In genomic region chr2:151919140-151919539, GRCm38 (mm10) we compare ENCODE assay signal across 14 mouse cellular contexts. TPM values are rescaled to one million over a fixed set of nuclear protein-coding genes. Genes with fewer than 3 reads are reported as not detected.
DNase-seq lines count a peak whose midpoint lies in the region; ATAC-seq and TF ChIP-seq lines count a peak whose summit lies in the region.
"Had no signal": no experiment of that assay in that cellular context is flagged by ENCODE, and none has a peak within 500 bp of the region (broad histone marks: within the 10 kb centered on the region; RNA-seq: fewer than 3 reads in every experiment).

No protein-coding gene starts in this region.

- H3K9me3 ChIP-seq in heart, embryonic 14.5 days (ENCODE audit: control insufficient read depth, low read length): no peaks in the 10 kb centered on the region
- no peaks in the 10 kb centered on the region for H3K9me3 ChIP-seq in heart, embryonic 12.5 days (replicated peaks)
- H3K9me3 ChIP-seq in lung, postnatal 0 days (ENCODE audit: low read length): no peaks in the 10 kb centered on the region
- no peaks in the 10 kb centered on the region for H3K9me3 ChIP-seq in limb, embryonic 14.5 days (ENCODE audit: control insufficient read depth, low read length)
- H3K9me3 ChIP-seq: liver, embryonic 15.5 days had no signal

- H3K27me3 ChIP-seq in heart, embryonic 14.5 days (ENCODE audit: control insufficient read depth, insufficient read depth, low read length): peaks cover 3% of the 10 kb centered on the region; the same call in 1 of the 2 replicates
- peaks cover 17% of the 10 kb centered on the region for H3K27me3 ChIP-seq in heart, embryonic 12.5 days (replicated peaks)
- H3K27me3 ChIP-seq in lung, postnatal 0 days (replicated peaks; ENCODE audit: insufficient read depth, low read length): no peaks in the 10 kb centered on the region
- no peaks in the 10 kb centered on the region for H3K27me3 ChIP-seq in kidney, adult 2 months (replicated peaks; ENCODE audit: control insufficient read depth, insufficient read depth, low read length)
- no peaks in the 10 kb centered on the region for H3K27me3 ChIP-seq in limb, embryonic 14.5 days (ENCODE audit: control insufficient read depth, insufficient read depth, low read length)
- H3K27me3 ChIP-seq: liver, embryonic 15.5 days had no signal

- no peak for TF ChIP-seq EP300 in lung, postnatal 0 days (IDR thresholded peaks at IDR 0.05)

- no peak overlapping the region for H3K4me3 ChIP-seq in heart, embryonic 14.5 days (ENCODE audit: control insufficient read depth in 1 of 2, insufficient read depth in 1 of 2, low read depth in 1 of 2, low read length in 2 of 2)
- H3K4me3 ChIP-seq in heart, embryonic 12.5 days: no peak overlapping the region
- H3K4me3 ChIP-seq in lung, postnatal 0 days (ENCODE audit: low read depth, low read length): no peak overlapping the region
- no peak overlapping the region for H3K4me3 ChIP-seq in kidney, adult 2 months (ENCODE audit: insufficient read depth, low read depth, low read length)
- no peak overlapping the region for H3K4me3 ChIP-seq in limb, embryonic 14.5 days (replicated peaks; ENCODE audit: low read length)
- H3K4me3 ChIP-seq: liver, embryonic 15.5 days had no signal

- no peak overlapping the region for H3K27ac ChIP-seq in heart, embryonic 14.5 days (replicated peaks in 1 of 2; ENCODE audit: control insufficient read depth in 1 of 2, insufficient read depth in 1 of 2, low read depth in 2 of 2, low read length in 2 of 2)
- no peak overlapping the region for H3K27ac ChIP-seq in heart, embryonic 12.5 days (ENCODE audit: poor library complexity, severe bottlenecking)
- H3K27ac ChIP-seq in lung, postnatal 0 days (ENCODE audit: low read length): no peak overlapping the region
- no peak overlapping the region for H3K27ac ChIP-seq in kidney, adult 2 months (ENCODE audit: insufficient read depth, low read depth, low read length)
- H3K27ac ChIP-seq in limb, embryonic 14.5 days (replicated peaks; ENCODE audit: low read depth, low read length): no peak overlapping the region
- H3K27ac ChIP-seq: liver, embryonic 15.5 days had no signal

- H3K36me3 ChIP-seq in heart, embryonic 14.5 days (ENCODE audit: control insufficient read depth, insufficient read depth, low read length): no peaks in the 10 kb centered on the region
- H3K36me3 ChIP-seq in heart, embryonic 12.5 days: no peaks in the 10 kb centered on the region
- H3K36me3 ChIP-seq in lung, postnatal 0 days (ENCODE audit: insufficient read depth, low read length): no peaks in the 10 kb centered on the region
- H3K36me3 ChIP-seq in kidney, adult 2 months (ENCODE audit: control insufficient read depth, insufficient read depth, low read length): no peaks in the 10 kb centered on the region
- H3K36me3 ChIP-seq in limb, embryonic 14.5 days (ENCODE audit: control insufficient read depth, insufficient read depth, low read length): no peaks in the 10 kb centered on the region
- H3K36me3 ChIP-seq: liver, embryonic 15.5 days had no signal

- peak; percentile 25 for DNase-seq in lung, postnatal 36 days
- DNase-seq in lung, postnatal 0 days (ENCODE audit: low spot score): no peak
- peak; percentile 77 for DNase-seq in kidney, adult 2 months
- DNase-seq in limb, embryonic 14.5 days (ENCODE audit: low spot score): peak; percentile 6
- no peak for DNase-seq in thymus, adult 18-20 months
- DNase-seq in urinary bladder, postnatal 25 days (ENCODE audit: low spot score): no peak
- DNase-seq: cerebellum, adult 18-20 months; embryo, embryonic 11 days; gastrocnemius, postnatal 25 days had no signal

- peak; percentile 39; the same call in 1 of the 2 replicates for ATAC-seq in heart, embryonic 14.5 days (ENCODE audit: insufficient number of reproducible peaks, insufficient read depth, low FRiP score, low read depth)
- no peak for ATAC-seq in heart, embryonic 12.5 days (ENCODE audit: insufficient number of reproducible peaks, low FRiP score)
- no peak for ATAC-seq in lung, postnatal 0 days
- ATAC-seq in limb, embryonic 14.5 days (ENCODE audit: low FRiP score, low read depth): no peak
- ATAC-seq: activated CD4-positive, CD25-positive, alpha-beta regulatory T cell, adult 4 months; CD4-positive, CD25-positive, alpha-beta regulatory T cell, adult 4 months had no signal

- no peak overlapping the region for H3K4me2 ChIP-seq in heart, embryonic 14.5 days (ENCODE audit: low read length)
- H3K4me2 ChIP-seq in heart, embryonic 12.5 days: no peak overlapping the region
- H3K4me2 ChIP-seq in lung, postnatal 0 days (replicated peaks; ENCODE audit: low read depth, low read length): no peak overlapping the region
- H3K4me2 ChIP-seq in limb, embryonic 14.5 days (replicated peaks; ENCODE audit: low read depth, low read length, severe bottlenecking): no peak overlapping the region
- H3K4me2 ChIP-seq: liver, embryonic 15.5 days had no signal

- 30% methylated on average over 9 of the region's 9 CpGs for WGBS in heart, embryonic 14.5 days
- 43% methylated on average over 9 of the region's 9 CpGs for WGBS in heart, embryonic 12.5 days
- 40% methylated on average over 9 of the region's 9 CpGs for WGBS in lung, postnatal 0 days
- WGBS in kidney, adult 2 months: 52% methylated on average over 9 of the region's 9 CpGs
- WGBS in limb, embryonic 14.5 days: 56% methylated on average over 9 of the region's 9 CpGs

- H3K4me1 ChIP-seq in heart, embryonic 14.5 days (ENCODE audit: control insufficient read depth in 2 of 2, insufficient read depth in 2 of 2, low read length in 2 of 2): peaks cover 3 to 7% of the 10 kb centered on the region in 2 experiments; a peak in 1 of 4 replicates
- peaks cover 12% of the 10 kb centered on the region for H3K4me1 ChIP-seq in heart, embryonic 12.5 days (replicated peaks)
- H3K4me1 ChIP-seq in lung, postnatal 0 days (ENCODE audit: insufficient read depth, low read depth, low read length): no peaks in the 10 kb centered on the region
- peaks cover 9% of the 10 kb centered on the region; the same call in 1 of the 2 replicates for H3K4me1 ChIP-seq in kidney, adult 2 months (ENCODE audit: control insufficient read depth, insufficient read depth, low read length)
- H3K4me1 ChIP-seq in limb, embryonic 14.5 days (ENCODE audit: control insufficient read depth, insufficient read depth, low read length): peaks cover 17% of the 10 kb centered on the region
- H3K4me1 ChIP-seq: liver, embryonic 15.5 days had no signal

- no peak for TF ChIP-seq POLR2A in kidney, adult 2 months (IDR thresholded peaks at IDR 0.05; ENCODE audit: low read depth, low read length)
- TF ChIP-seq POLR2A in limb, embryonic 14.5 days (IDR thresholded peaks at IDR 0.05; ENCODE audit: borderline replicate concordance, extremely low read depth, insufficient read depth, insufficient read length): no peak

- H3K9ac ChIP-seq in heart, embryonic 14.5 days (ENCODE audit: low read length): no peak overlapping the region
- H3K9ac ChIP-seq in heart, embryonic 12.5 days: no peak overlapping the region
- H3K9ac ChIP-seq in lung, postnatal 0 days (replicated peaks; ENCODE audit: low read depth): no peak overlapping the region
- H3K9ac ChIP-seq in limb, embryonic 14.5 days (ENCODE audit: low read depth, low read length, severe bottlenecking): no peak overlapping the region
- H3K9ac ChIP-seq: liver, embryonic 15.5 days had no signal

- TF ChIP-seq CTCF in lung, postnatal 0 days (IDR thresholded peaks at IDR 0.05): no peak
- no peak for TF ChIP-seq CTCF in kidney, adult 2 months (conservative IDR thresholded peaks at IDR 0.05; ENCODE audit: insufficient read depth, insufficient read length, low read depth, low read length)

RNA-seq across cellular contexts. Expression of gene Angpt4, which starts 8.1 kb away (rescaled TPM):
- 0.32 TPM in 1 of 2 replicates, not detected in the other for polyA plus RNA-seq in heart, embryonic 14.5 days (2014; fragmentation: Nextera tagmentation; extraction: Ambion mirVana)
- 0.13 and 0.20 TPM in 2 replicates for polyA plus RNA-seq in heart, embryonic 12.5 days (2016; fragmentation: Nextera tagmentation; extraction: Ambion mirVana)
- 0.11 and 0.13 TPM in 2 replicates for polyA plus RNA-seq in lung, postnatal 0 days (2015; fragmentation: Nextera tagmentation; extraction: Ambion mirVana)
- polyA plus RNA-seq in kidney, adult 2 months (2012; rRNA removed): 0.81 and 1.4 TPM in 2 replicates
- 0.53 and 0.59 TPM in 2 replicates for polyA plus RNA-seq in limb, embryonic 14.5 days (2012; rRNA removed)
- polyA plus RNA-seq in limb, embryonic 14.5 days (2014; fragmentation: Nextera tagmentation; extraction: Ambion mirVana): 0.28 and 0.36 TPM in 2 replicates
- polyA plus RNA-seq: activated CD4-positive, CD25-positive, alpha-beta regulatory T cell, adult 4 months; CD4-positive, CD25-positive, alpha-beta regulatory T cell, adult 4 months; liver, embryonic 15.5 days had no signal

Comparison
In these comparisons a context has a peak if more than half of its experiments do, and no peak if none do; other contexts are left out.
1. DNase-seq: peak in lung, postnatal 36 days (single experiment), kidney, adult 2 months (single experiment) and limb, embryonic 14.5 days (single experiment); none in lung, postnatal 0 days (single experiment), thymus, adult 18-20 months (0 of 2) and urinary bladder, postnatal 25 days (single experiment).